Mouse (Mus musculus) olfactory bulb, adult 2 months (tissue): Measurements from ENCODE around the gene Gch1.

ENCODE experiments used
- CTCF ChIP-seq: fragments of 200-500 bp; IDR thresholded peaks from 2 replicates; pipeline ENCODE4 v1.5.1; 2012; ENCODE audit warnings: low read depth, mild to moderate bottlenecking, low read length, moderate library complexity; ENCODE audit not compliant: insufficient read depth
- POLR2A ChIP-seq: fragments of 200-500 bp; IDR thresholded peaks from 2 replicates; pipeline ENCODE4 v1.6.1; 2012; ENCODE audit warnings: mild to moderate bottlenecking, low read depth, low read length, moderate library complexity; ENCODE audit not compliant: insufficient read depth

GRCm38 (mm10) chr14:47133948-47134347 lies 55.3 kb downstream of the Gch1 start:
- TF ChIP-seq CTCF (no peak), POLR2A (no peak)
